Mouse (Mus musculus) brain, embryonic 18.5 days (tissue): ENCODE measurements around the gene Lars2.
"Not testable (repeated sequence)": the region's sequence is repeated elsewhere in the genome, so short reads cannot be mapped to it uniquely, and the experiment has no call there.

Source experiments
- DNase-seq: peaks from one replicate; pipeline ENCODE4 v3.0.0-alpha.2; 2012; ENCODE audit warnings: low read depth, low spot score

Lars2 gene

GRCm38 (mm10) chr9:123391140-123391849, 24.6 kb downstream of the Lars2 start:
- no peak for DNase-seq

- no peak for DNase-seq
Observed at GRCm38 (mm10) chr9:123394856-123395255, 28.1 kb downstream of the Lars2 start.

GRCm38 (mm10) chr9:123397701-123398100, 31.0 kb downstream of the Lars2 start:
- no peak for DNase-seq

- DNase-seq: no peak
Observed at GRCm38 (mm10) chr9:123402215-123402614, 35.5 kb downstream of the Lars2 start.

- DNase-seq: no peak
Observed at GRCm38 (mm10) chr9:123403031-123403430, 36.3 kb downstream of the Lars2 start.

GRCm38 (mm10) chr9:123405231-123405630, 38.5 kb downstream of the Lars2 start:
- no peak for DNase-seq

GRCm38 (mm10) chr9:123408771-123409170, 42.0 kb downstream of the Lars2 start:
- DNase-seq: no peak

- no peak for DNase-seq
Observed at GRCm38 (mm10) chr9:123429863-123430262, 63.1 kb downstream of the Lars2 start.

GRCm38 (mm10) chr9:123430973-123431372, 64.2 kb downstream of the Lars2 start:
- no peak for DNase-seq

GRCm38 (mm10) chr9:123438223-123438622, 71.5 kb downstream of the Lars2 start:
- no peak for DNase-seq

GRCm38 (mm10) chr9:123440230-123441058, 73.7 kb downstream of the Lars2 start:
- DNase-seq: no peak

GRCm38 (mm10) chr9:123447101-123447500, 80.4 kb downstream of the Lars2 start:
- DNase-seq: not testable (repeated sequence)

- DNase-seq: no peak
Observed at GRCm38 (mm10) chr9:123448594-123448993, 81.9 kb downstream of the Lars2 start.

- DNase-seq: no peak
Observed at GRCm38 (mm10) chr9:123450174-123450573, 83.4 kb downstream of the Lars2 start.

GRCm38 (mm10) chr9:123451772-123452171, 85.0 kb downstream of the Lars2 start:
- DNase-seq: no peak

GRCm38 (mm10) chr9:123456634-123457602, 90.2 kb downstream of the Lars2 start:
- no peak for DNase-seq

GRCm38 (mm10) chr9:123457603-123458002, 90.9 kb downstream of the Lars2 start:
- no peak for DNase-seq

GRCm38 (mm10) chr9:123467141-123467620, 100.5 kb downstream of the Lars2 start:
- no peak for DNase-seq

GRCm38 (mm10) chr9:123468406-123469085, 101.8 kb downstream of the Lars2 start:
- DNase-seq: no peak

- DNase-seq: no peak
Observed at GRCm38 (mm10) chr9:123469087-123469486, 102.4 kb downstream of the Lars2 start.

GRCm38 (mm10) chr9:123473377-123473776, 106.7 kb downstream of the Lars2 start:
- DNase-seq: no peak
